Mouse (Mus musculus) kidney, embryonic 15.5 days (tissue): ENCODE results near the gene Ripply1. TPM values are rescaled to one million over a fixed set of nuclear protein-coding genes. Genes with fewer than 3 reads are reported as not detected.

Experiments used
- ATAC-seq: fragments of 200-750 bp; cut with Nextera tagmentation; replicated peaks from 2 replicates; pipeline ENCODE4 v1.8.0; 2017; ENCODE audit warnings: moderate TSS enrichment; ENCODE audit not compliant: low FRiP score
- H3K27ac ChIP-seq: fragments of 300-500 bp; sonication (generic); 2 replicates; pipeline ENCODE4 v1.5.1; 2015; ENCODE audit warnings: mild to moderate bottlenecking, inconsistent platforms
- H3K27me3 ChIP-seq: fragments of 300-500 bp; sonication (generic); 2 replicates; pipeline ENCODE4 v1.6.1; 2015; ENCODE audit warnings: inconsistent platforms
- H3K36me3 ChIP-seq: fragments of 300-500 bp; sonication (generic); 2 replicates; pipeline ENCODE4 v1.6.1; 2015; ENCODE audit warnings: inconsistent platforms
- H3K4me1 ChIP-seq: fragments of 300-500 bp; sonication (generic); 2 replicates; pipeline ENCODE4 v1.6.1; 2015; ENCODE audit warnings: inconsistent platforms
- H3K4me2 ChIP-seq: fragments of 300-500 bp; sonication (generic); 2 replicates; pipeline ENCODE4 v1.6.1; 2015; ENCODE audit warnings: moderate library complexity, mild to moderate bottlenecking, inconsistent platforms
- H3K4me3 ChIP-seq: fragments of 300-500 bp; sonication (generic); replicated peaks from 2 replicates; pipeline ENCODE4 v1.5.1; 2015; ENCODE audit warnings: mild to moderate bottlenecking, inconsistent platforms
- H3K9ac ChIP-seq: fragments of 300-500 bp; sonication (generic); 2 replicates; pipeline ENCODE4 v1.6.1; 2015; ENCODE audit warnings: mild to moderate bottlenecking, inconsistent platforms
- H3K9me3 ChIP-seq: fragments of 300-500 bp; sonication (generic); replicated peaks from 2 replicates; pipeline ENCODE4 v1.6.1; 2016; ENCODE audit warnings: inconsistent platforms
- WGBS: fragments of 180-500 bp; shearing (Covaris S2); methylation state at CpG from one replicate; pipeline ENCODE4 v1.1.7; 2015; ENCODE audit warnings: mixed read lengths; 5-methylcytosine and 5-hydroxymethylcytosine counted together
- polyA plus RNA-seq: library from polyadenylated mRNA; unstranded; fragments of >200 nt; fragmentation: Nextera tagmentation; extraction: Ambion mirVana; gene quantifications from 2 replicates; pipeline ENCODE4 v1.2.1, GENCODE M21; 2015

Ripply1 gene
- polyA plus RNA-seq: 0.42 TPM in 1 of 2 replicates, not detected in the other

GRCm38 (mm10) chrX:139782278-139783044 lies at the start of gene Ripply1:
Ripply1 (minus strand) TSS chrX:139782353.
- peaks cover 32% of the 10 kb centered on the region for H3K27me3 ChIP-seq
- H3K9me3 ChIP-seq: no peaks in the 10 kb centered on the region
- no peaks in the 10 kb centered on the region for H3K36me3 ChIP-seq
- H3K4me1 ChIP-seq: no peaks in the 10 kb centered on the region
- H3K4me2 ChIP-seq: no peak within 1 kb of the TSS
- ATAC-seq: no peak
- WGBS: 42% methylated on average over 6 of the region's 6 CpGs
- no peak within 1 kb of the TSS for H3K9ac ChIP-seq
- no peak within 1 kb of the TSS for H3K4me3 ChIP-seq
- H3K27ac ChIP-seq: no peak within 1 kb of the TSS

- Histone ChIP-seq H3K36me3 (no peaks in the 10 kb centered on the region; the same call in 1 of the 2 replicates), H3K4me2 (no peak overlapping the region), H3K4me3 (no peak overlapping the region), H3K27ac (no peak overlapping the region), H3K27me3 (peaks cover 29% of the 10 kb centered on the region), H3K4me1 (no peaks in the 10 kb centered on the region), H3K9me3 (no peaks in the 10 kb centered on the region), H3K9ac (no peak overlapping the region)
- 91% methylated on average over 6 of the region's 6 CpGs for WGBS
- no peak for ATAC-seq
Observed at GRCm38 (mm10) chrX:139828363-139829092, 46.4 kb upstream of the Ripply1 start.

GRCm38 (mm10) chrX:139826926-139827325 lies 44.8 kb upstream of the Ripply1 start:
- 79% methylated on average over 4 of the region's 4 CpGs for WGBS
- no peak for ATAC-seq
- no peaks in the 10 kb centered on the region for H3K9me3 ChIP-seq
- H3K27me3 ChIP-seq: peaks cover 32% of the 10 kb centered on the region
- H3K4me2 ChIP-seq: no peak overlapping the region
- no peak overlapping the region for H3K27ac ChIP-seq
- no peaks in the 10 kb centered on the region; the same call in 1 of the 2 replicates for H3K36me3 ChIP-seq
- no peaks in the 10 kb centered on the region for H3K4me1 ChIP-seq
- no peak overlapping the region for H3K4me3 ChIP-seq
- H3K9ac ChIP-seq: no peak overlapping the region

GRCm38 (mm10) chrX:139825402-139825801 lies 43.2 kb upstream of the Ripply1 start:
- Histone ChIP-seq H3K9ac (no peak overlapping the region), H3K27ac (no peak overlapping the region), H3K4me1 (no peaks in the 10 kb centered on the region), H3K4me3 (no peak overlapping the region), H3K36me3 (no peaks in the 10 kb centered on the region; the same call in 1 of the 2 replicates), H3K9me3 (no peaks in the 10 kb centered on the region), H3K4me2 (no peak overlapping the region), H3K27me3 (peaks cover 26% of the 10 kb centered on the region)
- no peak for ATAC-seq
- 87% methylated on average over 1 of the region's 1 CpGs for WGBS

- H3K4me2 ChIP-seq: no peak overlapping the region
- H3K27ac ChIP-seq: 0 out of 2 replicates have a peak overlapping the region, but pooled peaks have one; percentile 13
- no peaks in the 10 kb centered on the region for H3K36me3 ChIP-seq
- peak; percentile 62; the same call in 1 of the 2 replicates for ATAC-seq
- no peaks in the 10 kb centered on the region for H3K4me1 ChIP-seq
- H3K4me3 ChIP-seq: no peak overlapping the region
- peaks cover 48% of the 10 kb centered on the region for H3K27me3 ChIP-seq
- H3K9me3 ChIP-seq: no peaks in the 10 kb centered on the region
- 48% methylated on average over 5 of the region's 5 CpGs for WGBS
- no peak overlapping the region for H3K9ac ChIP-seq
Observed at GRCm38 (mm10) chrX:139815201-139815600, 33.0 kb upstream of the Ripply1 start.

GRCm38 (mm10) chrX:139814018-139814635 lies 32.0 kb upstream of the Ripply1 start:
- no peak overlapping the region for H3K4me2 ChIP-seq
- no peaks in the 10 kb centered on the region for H3K4me1 ChIP-seq
- H3K27ac ChIP-seq: no peak overlapping the region
- no peaks in the 10 kb centered on the region for H3K9me3 ChIP-seq
- peaks cover 55% of the 10 kb centered on the region for H3K27me3 ChIP-seq
- no peaks in the 10 kb centered on the region for H3K36me3 ChIP-seq
- H3K9ac ChIP-seq: no peak overlapping the region
- 86% methylated on average over 8 of the region's 8 CpGs for WGBS
- ATAC-seq: no peak
- H3K4me3 ChIP-seq: no peak overlapping the region

- no peak overlapping the region for H3K4me2 ChIP-seq
- 84% methylated on average over 9 of the region's 9 CpGs for WGBS
- no peaks in the 10 kb centered on the region for H3K36me3 ChIP-seq
- H3K4me3 ChIP-seq: no peak overlapping the region
- no peaks in the 10 kb centered on the region for H3K4me1 ChIP-seq
- no peak overlapping the region for H3K27ac ChIP-seq
- H3K9ac ChIP-seq: no peak overlapping the region
- H3K9me3 ChIP-seq: no peaks in the 10 kb centered on the region
- peaks cover 55% of the 10 kb centered on the region for H3K27me3 ChIP-seq
- no peak for ATAC-seq
Observed at GRCm38 (mm10) chrX:139813299-139814002, 31.3 kb upstream of the Ripply1 start.

GRCm38 (mm10) chrX:139812636-139813298 lies 30.6 kb upstream of the Ripply1 start:
- no peak for ATAC-seq
- H3K9ac ChIP-seq: no peak overlapping the region
- no peak overlapping the region for H3K4me2 ChIP-seq
- no peaks in the 10 kb centered on the region for H3K36me3 ChIP-seq
- H3K4me1 ChIP-seq: no peaks in the 10 kb centered on the region
- no peaks in the 10 kb centered on the region for H3K9me3 ChIP-seq
- no peak overlapping the region for H3K4me3 ChIP-seq
- 56% methylated on average over 3 of the region's 3 CpGs for WGBS
- no peak overlapping the region for H3K27ac ChIP-seq
- peaks cover 54% of the 10 kb centered on the region for H3K27me3 ChIP-seq

GRCm38 (mm10) chrX:139808501-139808900 lies 26.3 kb upstream of the Ripply1 start:
- H3K4me3 ChIP-seq: no peak overlapping the region
- no peak overlapping the region for H3K4me2 ChIP-seq
- no peak overlapping the region for H3K27ac ChIP-seq
- no peaks in the 10 kb centered on the region for H3K36me3 ChIP-seq
- 88% methylated on average over 10 of the region's 10 CpGs for WGBS
- H3K27me3 ChIP-seq: peaks cover 38% of the 10 kb centered on the region
- no peak for ATAC-seq
- no peak overlapping the region for H3K9ac ChIP-seq
- no peaks in the 10 kb centered on the region for H3K9me3 ChIP-seq
- no peaks in the 10 kb centered on the region for H3K4me1 ChIP-seq

GRCm38 (mm10) chrX:139808085-139808484 lies 25.9 kb upstream of the Ripply1 start:
- Histone ChIP-seq H3K36me3 (no peaks in the 10 kb centered on the region), H3K9me3 (no peaks in the 10 kb centered on the region), H3K4me1 (no peaks in the 10 kb centered on the region), H3K4me3 (no peak overlapping the region), H3K4me2 (no peak overlapping the region), H3K27ac (peak overlapping the region; percentile 32; the same call in 1 of the 2 replicates), H3K9ac (no peak overlapping the region), H3K27me3 (peaks cover 35% of the 10 kb centered on the region)
- WGBS: 51% methylated on average over 4 of the region's 4 CpGs
- 0 out of 2 replicates have a peak, but pooled peaks have one; percentile 61 for ATAC-seq

GRCm38 (mm10) chrX:139807391-139807790 lies 25.2 kb upstream of the Ripply1 start:
- Histone ChIP-seq H3K36me3 (no peaks in the 10 kb centered on the region), H3K27ac (peak overlapping the region; percentile 32), H3K4me3 (no peak overlapping the region), H3K4me2 (no peak overlapping the region), H3K27me3 (peaks cover 29% of the 10 kb centered on the region), H3K4me1 (no peaks in the 10 kb centered on the region), H3K9me3 (no peaks in the 10 kb centered on the region), H3K9ac (no peak overlapping the region)
- WGBS: 57% methylated on average over 2 of the region's 2 CpGs
- peak; percentile 50; the same call in 1 of the 2 replicates for ATAC-seq
